Mouse (Mus musculus) liver, embryonic 15.5 days (tissue): Measurements from ENCODE around the gene Lhx8. TPM values are rescaled to one million over a fixed set of nuclear protein-coding genes. Genes with fewer than 3 reads are reported as not detected.

ENCODE experiments used
- ATAC-seq: fragments of 200-750 bp; cut with Nextera tagmentation; 2 replicates; pipeline ENCODE4 v1.8.0; 2017; ENCODE audit warnings: moderate number of reproducible peaks, mild to moderate bottlenecking, moderate library complexity; ENCODE audit not compliant: insufficient read depth
- H3K27ac ChIP-seq: fragments of 300-500 bp; sonication (generic); replicated peaks from 2 replicates; pipeline ENCODE4 v1.5.1; 2015; ENCODE audit warnings: mild to moderate bottlenecking, inconsistent platforms
- H3K27me3 ChIP-seq: fragments of 300-500 bp; sonication (generic); 2 replicates; pipeline ENCODE4 v1.6.1; 2015; ENCODE audit warnings: mild to moderate bottlenecking, inconsistent platforms
- H3K36me3 ChIP-seq: fragments of 300-500 bp; sonication (generic); replicated peaks from 2 replicates; pipeline ENCODE4 v1.6.1; 2015; ENCODE audit warnings: moderate library complexity, mild to moderate bottlenecking, inconsistent platforms
- H3K4me1 ChIP-seq: fragments of 300-500 bp; sonication (generic); replicated peaks from 2 replicates; pipeline ENCODE4 v1.6.1; 2015; ENCODE audit warnings: inconsistent platforms
- H3K4me2 ChIP-seq: fragments of 300-500 bp; sonication (generic); 2 replicates; pipeline ENCODE4 v1.6.1; 2015; ENCODE audit warnings: moderate library complexity, mild to moderate bottlenecking, inconsistent platforms
- H3K4me3 ChIP-seq: fragments of 300-500 bp; sonication (generic); replicated peaks from 2 replicates; pipeline ENCODE4 v1.5.1; 2015; ENCODE audit warnings: mild to moderate bottlenecking, inconsistent platforms
- H3K9ac ChIP-seq: fragments of 300-500 bp; sonication (generic); 2 replicates; pipeline ENCODE4 v1.6.1; 2015; ENCODE audit warnings: moderate library complexity, mild to moderate bottlenecking, inconsistent platforms
- H3K9me3 ChIP-seq: fragments of 300-500 bp; sonication (generic); replicated peaks from 2 replicates; pipeline ENCODE4 v1.6.1; 2016; ENCODE audit warnings: inconsistent platforms
- WGBS: fragments of 180-500 bp; shearing (Covaris S2); methylation state at CpG from one replicate; pipeline ENCODE4 v1.1.7; 2015; ENCODE audit warnings: mixed read lengths; ENCODE audit not compliant: insufficient replicate concordance; 5-methylcytosine and 5-hydroxymethylcytosine counted together
- polyA plus RNA-seq: library from polyadenylated mRNA; unstranded; fragments of >200 nt; fragmentation: Nextera tagmentation; extraction: Ambion mirVana; gene quantifications from 2 replicates; pipeline ENCODE4 v1.2.1, GENCODE M21; 2015

Lhx8 gene
- polyA plus RNA-seq, 1 experiment from 2014 or later = not detected

DNA sequence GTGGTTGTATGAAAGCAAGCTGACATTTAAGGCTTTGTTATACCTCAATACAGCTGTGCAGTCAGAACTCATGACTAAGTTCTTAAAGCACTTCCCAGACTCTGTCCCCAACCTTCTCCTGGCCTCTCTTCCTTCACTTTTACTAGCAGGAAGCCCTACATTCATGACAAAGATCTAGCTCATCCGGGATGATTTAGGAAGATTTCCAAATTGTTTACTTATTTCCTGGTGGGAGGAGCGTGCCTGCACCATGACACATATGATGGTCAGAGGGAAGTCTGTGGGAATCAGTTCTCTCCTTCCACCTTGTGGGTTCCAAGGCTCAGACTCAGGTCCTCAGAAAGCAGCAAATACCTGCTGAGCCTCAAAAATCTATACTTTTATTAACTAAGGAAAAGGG is 40.1 kb downstream of the Lhx8 start:
- no peak overlapping the region for H3K27ac ChIP-seq
- no peak for ATAC-seq
- no peaks in the 10 kb centered on the region for H3K36me3 ChIP-seq
- H3K4me3 ChIP-seq = no peak overlapping the region
- no peak overlapping the region for H3K9ac ChIP-seq
- WGBS = 51% methylated on average over 2 of the region's 2 CpGs
- 0 out of 2 replicates have a peak, but pooled peaks cover 4% of the 10 kb centered on the region for H3K27me3 ChIP-seq
- H3K4me1 ChIP-seq = no peaks in the 10 kb centered on the region
- H3K4me2 ChIP-seq = no peak overlapping the region
- H3K9me3 ChIP-seq = no peaks in the 10 kb centered on the region

DNA sequence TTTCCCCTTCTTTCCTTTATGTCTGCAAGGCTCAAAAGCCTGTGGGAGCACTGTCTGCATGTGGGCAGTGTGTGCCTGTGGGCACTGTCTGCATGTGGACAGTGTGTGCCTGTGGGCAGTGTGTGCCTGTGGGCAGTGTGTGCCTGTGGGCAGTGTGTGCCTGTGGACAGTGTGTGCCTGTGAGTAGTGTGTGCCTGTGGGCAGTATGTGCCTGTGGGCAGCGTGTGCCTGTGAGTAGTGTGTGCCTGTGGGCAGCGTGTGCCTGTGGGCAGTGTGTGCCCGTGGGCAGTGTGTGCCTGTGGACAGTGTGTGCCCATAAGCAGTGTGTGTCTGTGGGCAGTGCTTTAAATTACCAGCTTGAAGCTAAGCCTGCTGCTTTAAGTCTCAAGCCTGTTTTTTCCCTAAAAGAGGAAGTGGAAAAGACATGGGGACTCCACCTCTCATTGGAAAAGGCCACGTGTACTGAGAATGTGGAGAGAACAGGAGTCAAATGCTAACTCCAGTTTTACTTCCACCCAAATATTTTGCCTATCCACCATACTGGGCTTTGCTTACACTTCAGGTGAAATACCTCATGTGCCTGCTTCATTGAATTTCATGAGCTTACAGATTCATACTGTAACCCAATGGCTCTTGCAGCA is 41.9 kb downstream of the Lhx8 start:
- Histone ChIP-seq H3K9me3 (no peaks in the 10 kb centered on the region), H3K9ac (no peak overlapping the region), H3K4me1 (no peaks in the 10 kb centered on the region), H3K4me3 (no peak overlapping the region), H3K36me3 (no peaks in the 10 kb centered on the region), H3K27ac (no peak overlapping the region), H3K27me3 (0 out of 2 replicates have a peak, but pooled peaks cover 4% of the 10 kb centered on the region), H3K4me2 (no peak overlapping the region)
- 44% methylated on average over 4 of the region's 4 CpGs for WGBS
- ATAC-seq = no peak

DNA sequence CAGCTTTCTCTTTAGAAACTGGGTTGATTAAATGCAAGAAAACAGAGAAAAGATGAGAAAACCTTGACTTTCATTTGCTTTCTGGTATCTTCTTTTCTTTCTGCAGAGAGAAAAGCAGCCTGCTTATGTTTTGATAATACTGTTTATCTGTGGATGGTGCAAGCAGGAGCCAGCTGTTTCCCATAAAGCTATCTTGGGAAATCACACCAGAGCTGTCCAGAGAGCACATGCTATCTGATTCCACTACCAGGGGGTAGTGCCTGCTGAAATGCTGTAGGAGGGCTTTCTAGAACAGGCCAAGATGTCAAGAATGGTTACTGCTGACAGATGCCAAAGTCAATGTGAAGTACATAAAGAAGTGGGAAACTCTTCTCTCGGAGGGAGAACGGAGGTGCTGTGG is 43.2 kb downstream of the Lhx8 start:
- Histone ChIP-seq H3K4me3 (no peak overlapping the region), H3K4me1 (no peaks in the 10 kb centered on the region), H3K27me3 (no peaks in the 10 kb centered on the region), H3K9me3 (no peaks in the 10 kb centered on the region), H3K9ac (no peak overlapping the region), H3K27ac (no peak overlapping the region), H3K4me2 (no peak overlapping the region), H3K36me3 (no peaks in the 10 kb centered on the region)
- 66% methylated on average over 2 of the region's 2 CpGs for WGBS
- no peak for ATAC-seq

DNA sequence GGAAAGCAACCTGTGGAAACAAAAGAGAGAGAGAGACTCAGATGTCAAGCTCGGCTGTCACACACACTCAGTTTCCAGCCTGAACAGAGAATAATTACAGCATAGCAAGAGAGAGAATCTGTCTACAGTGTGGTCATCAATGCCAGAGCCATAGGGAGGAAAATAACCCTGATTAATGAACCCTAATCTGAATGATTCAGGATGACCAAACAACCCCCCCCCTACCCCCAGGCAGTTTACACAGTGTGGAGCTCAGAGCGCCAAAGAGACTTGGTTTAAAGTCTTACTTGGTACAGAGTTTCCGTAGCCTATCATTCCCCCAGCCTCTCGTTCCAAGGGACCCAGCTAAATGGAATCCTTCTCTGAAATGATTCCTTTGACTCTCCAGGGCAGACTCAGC is 45.1 kb downstream of the Lhx8 start:
- no peaks in the 10 kb centered on the region for H3K4me1 ChIP-seq
- no peaks in the 10 kb centered on the region for H3K9me3 ChIP-seq
- no peak overlapping the region for H3K4me2 ChIP-seq
- no peaks in the 10 kb centered on the region for H3K27me3 ChIP-seq
- no peak overlapping the region for H3K9ac ChIP-seq
- no peaks in the 10 kb centered on the region for H3K36me3 ChIP-seq
- H3K4me3 ChIP-seq = no peak overlapping the region
- WGBS = 50% methylated on average over 4 of the region's 4 CpGs
- no peak overlapping the region for H3K27ac ChIP-seq
- no peak for ATAC-seq

GRCm38 (mm10) chr3:154284260-154284659 is 46.2 kb downstream of the Lhx8 start:
- Histone ChIP-seq H3K36me3 (no peaks in the 10 kb centered on the region), H3K9me3 (no peaks in the 10 kb centered on the region), H3K9ac (no peak overlapping the region), H3K4me3 (no peak overlapping the region), H3K4me2 (no peak overlapping the region), H3K4me1 (no peaks in the 10 kb centered on the region), H3K27me3 (no peaks in the 10 kb centered on the region), H3K27ac (no peak overlapping the region)
- ATAC-seq = no peak
- WGBS = 44% methylated on average over 3 of the region's 3 CpGs

DNA sequence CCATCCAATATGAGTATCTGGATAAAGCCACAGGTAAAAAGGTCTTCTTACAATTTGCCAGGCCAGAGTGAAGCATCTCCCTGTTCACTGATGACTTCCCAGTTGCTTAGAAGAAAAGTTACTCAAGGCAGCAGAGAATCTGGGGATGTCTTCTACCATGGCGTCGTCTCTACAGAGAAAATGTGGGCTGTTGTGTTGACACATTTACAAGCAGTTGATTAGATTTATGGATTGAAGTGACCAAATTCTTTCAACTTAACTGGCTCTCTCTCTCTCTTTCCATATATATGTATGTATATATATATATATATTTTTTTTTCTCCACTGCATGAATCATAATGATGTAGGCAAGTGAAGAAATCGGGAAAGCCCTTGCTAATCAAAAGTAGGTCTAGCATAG is 55.8 kb downstream of the Lhx8 start:
- Histone ChIP-seq H3K4me1 (no peaks in the 10 kb centered on the region), H3K27ac (no peak overlapping the region), H3K9me3 (no peaks in the 10 kb centered on the region), H3K36me3 (no peaks in the 10 kb centered on the region), H3K4me2 (no peak overlapping the region), H3K27me3 (no peaks in the 10 kb centered on the region), H3K9ac (no peak overlapping the region), H3K4me3 (no peak overlapping the region)
- 65% methylated on average over 3 of the region's 3 CpGs for WGBS
- no peak for ATAC-seq

DNA sequence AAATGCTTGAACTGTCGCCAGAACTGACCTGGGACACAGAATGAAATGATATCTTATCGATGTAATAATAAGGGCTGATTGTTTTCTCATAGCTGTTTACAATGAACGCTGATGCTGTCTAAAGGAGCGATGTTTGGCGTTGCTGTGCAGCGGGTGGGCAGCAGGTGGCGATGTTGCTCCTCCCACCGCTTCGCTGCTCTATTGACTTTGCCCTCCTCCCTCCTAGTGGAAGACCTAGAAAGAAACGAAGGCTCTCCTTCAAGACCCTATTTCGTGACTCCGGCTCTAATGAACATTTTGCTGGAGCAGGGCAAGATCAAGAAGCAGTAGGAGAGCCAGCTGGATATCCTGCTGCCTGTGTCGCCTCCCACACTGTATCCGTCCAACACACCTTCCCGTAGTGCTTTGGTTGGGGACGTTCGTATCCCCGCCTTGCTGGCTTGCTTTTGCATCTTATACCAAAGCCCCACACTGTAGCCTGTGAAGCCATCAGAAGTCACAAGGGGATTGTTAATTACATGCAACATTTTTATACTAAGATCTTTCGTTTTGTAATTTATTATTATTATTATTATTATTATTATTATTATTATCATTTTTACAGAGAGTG is 60.6 kb downstream of the Lhx8 start:
- Histone ChIP-seq H3K9ac (no peak overlapping the region), H3K27me3 (no peaks in the 10 kb centered on the region), H3K4me3 (no peak overlapping the region), H3K36me3 (no peaks in the 10 kb centered on the region), H3K4me2 (peak overlapping the region; percentile 35; the same call in 1 of the 2 replicates), H3K4me1 (no peaks in the 10 kb centered on the region), H3K9me3 (no peaks in the 10 kb centered on the region), H3K27ac (no peak overlapping the region)
- ATAC-seq = no peak
- WGBS = 18% methylated on average over 19 of the region's 19 CpGs

GRCm38 (mm10) chr3:154268313-154268712 is 62.1 kb downstream of the Lhx8 start:
- ATAC-seq = no peak
- 52% methylated on average over 9 of the region's 9 CpGs for WGBS
- H3K27me3 ChIP-seq = no peaks in the 10 kb centered on the region

DNA sequence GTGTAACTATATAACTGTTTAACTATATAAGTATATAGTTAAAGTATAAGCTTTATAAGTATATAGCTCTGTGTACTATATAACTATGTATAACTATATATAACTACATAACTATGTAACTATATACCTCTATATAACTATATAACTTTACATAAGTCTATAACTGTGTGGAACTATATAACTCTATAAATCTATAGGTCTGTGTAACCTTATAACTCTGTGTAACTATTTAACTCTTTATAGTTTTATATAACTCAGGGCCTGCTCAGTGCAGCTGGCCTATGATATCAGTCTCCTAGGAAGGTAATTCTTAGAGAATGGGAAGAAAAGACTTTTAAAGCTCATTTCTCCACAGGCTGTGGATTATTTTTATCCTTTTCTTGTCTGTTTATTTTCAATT is 73.1 kb downstream of the Lhx8 start:
- no peaks in the 10 kb centered on the region for H3K9me3 ChIP-seq
- no peak for ATAC-seq
- H3K27me3 ChIP-seq = no peaks in the 10 kb centered on the region
- no peaks in the 10 kb centered on the region for H3K4me1 ChIP-seq
- H3K36me3 ChIP-seq = no peaks in the 10 kb centered on the region
- H3K9ac ChIP-seq = no peak overlapping the region
- no peak overlapping the region for H3K27ac ChIP-seq
- no peak overlapping the region for H3K4me2 ChIP-seq
- no peak overlapping the region for H3K4me3 ChIP-seq

More at GRCm38 (mm10) chr3:154268313-154268712, 62.1 kb downstream of the Lhx8 start:
- Histone ChIP-seq H3K9me3 (no peaks in the 10 kb centered on the region), H3K4me2 (no peak overlapping the region), H3K36me3 (no peaks in the 10 kb centered on the region), H3K27ac (no peak overlapping the region), H3K4me1 (no peaks in the 10 kb centered on the region), H3K4me3 (no peak overlapping the region), H3K9ac (no peak overlapping the region)
